Mouse (Mus musculus): ENCODE results near the gene Gcnt2.

The Gcnt2 gene

GRCm38 (mm10) chr13:40906528-40906927 lies 47.0 kb downstream of the Gcnt2 start:
- DNase-seq (ENCODE audit: low read depth, low spot score), result no peak

- DNase-seq (ENCODE audit: low read depth, low spot score), result no peak
Observed at GRCm38 (mm10) chr13:40907274-40907673, 47.7 kb downstream of the Gcnt2 start.

GRCm38 (mm10) chr13:40908044-40908443 lies 48.5 kb downstream of the Gcnt2 start:
- DNase-seq (ENCODE audit: low read depth, low spot score), result no peak

GRCm38 (mm10) chr13:40909060-40909459 lies 49.5 kb downstream of the Gcnt2 start:
- DNase-seq (ENCODE audit: low read depth, low spot score), result no peak

- no peak for DNase-seq (ENCODE audit: low read depth, low spot score)
Observed at GRCm38 (mm10) chr13:40910047-40910446, 50.5 kb downstream of the Gcnt2 start.

GRCm38 (mm10) chr13:40911951-40912350 lies 52.4 kb downstream of the Gcnt2 start:
- DNase-seq (ENCODE audit: low read depth, low spot score), result no peak

GRCm38 (mm10) chr13:40913395-40914018 lies 54.0 kb downstream of the Gcnt2 start:
- no peak for DNase-seq (ENCODE audit: low read depth, low spot score)

GRCm38 (mm10) chr13:40914053-40914585 lies 54.6 kb downstream of the Gcnt2 start:
- no peak for DNase-seq (ENCODE audit: low read depth, low spot score)

GRCm38 (mm10) chr13:40916321-40917160 lies 57.0 kb downstream of the Gcnt2 start:
- no peak for DNase-seq (ENCODE audit: low read depth, low spot score)

- no peak for DNase-seq (ENCODE audit: low read depth, low spot score)
Observed at GRCm38 (mm10) chr13:40917161-40918091, 57.9 kb downstream of the Gcnt2 start.

GRCm38 (mm10) chr13:40921326-40922059 lies 61.9 kb downstream of the Gcnt2 start:
- no peak for DNase-seq (ENCODE audit: low read depth, low spot score)

GRCm38 (mm10) chr13:40922311-40922877 lies 62.8 kb downstream of the Gcnt2 start:
- no peak for DNase-seq (ENCODE audit: low read depth, low spot score)

- DNase-seq (ENCODE audit: low read depth, low spot score), result no peak
Observed at GRCm38 (mm10) chr13:40923756-40924315, 64.3 kb downstream of the Gcnt2 start.

- DNase-seq (ENCODE audit: low read depth, low spot score), result no peak
Observed at GRCm38 (mm10) chr13:40928192-40928898, 68.8 kb downstream of the Gcnt2 start.

GRCm38 (mm10) chr13:40931871-40932270 lies 72.3 kb downstream of the Gcnt2 start:
- DNase-seq (ENCODE audit: low read depth, low spot score), result peak; percentile 53

GRCm38 (mm10) chr13:40932573-40932972 lies 73.0 kb downstream of the Gcnt2 start:
- no peak for DNase-seq (ENCODE audit: low read depth, low spot score)

- DNase-seq (ENCODE audit: low read depth, low spot score), result no peak
Observed at GRCm38 (mm10) chr13:40934341-40934740, 74.8 kb downstream of the Gcnt2 start.

- DNase-seq (ENCODE audit: low read depth, low spot score), result no peak
Observed at GRCm38 (mm10) chr13:40937586-40937985, 78.0 kb downstream of the Gcnt2 start.

- peak; percentile 55 for DNase-seq (ENCODE audit: low read depth, low spot score)
Observed at GRCm38 (mm10) chr13:40938485-40939357, 79.2 kb downstream of the Gcnt2 start.

Data from skeletal muscle tissue, adult 2 months (tissue).